In genomic region chr5:113644520-113644919, GRCm38 (mm10) we compare ENCODE assay signal across 12 mouse cellular contexts. TPM values are rescaled to one million over a fixed set of nuclear protein-coding genes. Genes with fewer than 3 reads are reported as not detected.
A peak's percentile ranks its signal among the peaks of the same experiment; 100 is the strongest.
DNase-seq lines count a peak whose midpoint lies in the region.
"Had no signal": no experiment of that assay in that cellular context is flagged by ENCODE, and none has a peak within 500 bp of the region (broad histone marks: within the 10 kb centered on the region; RNA-seq: fewer than 3 reads in every experiment).

No protein-coding gene starts in this region.

- peaks cover 85% of the 10 kb centered on the region; the same call in 1 of the 2 replicates for H3K79me2 ChIP-seq in macrophage (ENCODE audit: inconsistent target)

- WGBS in macrophage (ENCODE audit: missing documents), result 25% methylated on average over 4 of the region's 4 CpGs

- DNase-seq in gastrocnemius, adult 18-20 months (ENCODE audit: low spot score), result peak; percentile 58
- no peak for DNase-seq in gastrocnemius, adult 8-10 months (ENCODE audit: low spot score in 2 of 2)
- DNase-seq in left cerebral cortex, postnatal 14 days (ENCODE audit: low spot score in 2 of 2), result peak; percentile 57 to 72
- no peak for DNase-seq in left cerebral cortex, postnatal 10 days (ENCODE audit: extremely low spot score in 1 of 2, low spot score in 2 of 2)
- DNase-seq in brain, adult 2 months (ENCODE audit: low read depth, low spot score), result peak; percentile 60
- DNase-seq in thymus, postnatal 0 days (ENCODE audit: low spot score), result no peak
- DNase-seq in embryo, embryonic 10 days (ENCODE audit: low spot score), result no peak
- DNase-seq: kidney, adult 18-20 months had no signal

- no peak overlapping the region for H3K4me3 ChIP-seq in macrophage (ENCODE audit: inconsistent target)
- H3K4me3 ChIP-seq: forebrain, embryonic 12.5 days; midbrain, embryonic 10.5 days had no signal

- peaks cover 4% of the 10 kb centered on the region; the same call in 1 of the 2 replicates for H3K36me3 ChIP-seq in macrophage (ENCODE audit: inconsistent target)
- H3K36me3 ChIP-seq: forebrain, embryonic 12.5 days; midbrain, embryonic 10.5 days had no signal

- intact Hi-C loops in left cerebral cortex, postnatal 14 days (cut with DNase I), result no loop called here
- intact Hi-C loops in left cerebral cortex, postnatal 10 days (cut with DNase I), result no loop called here

- H3K27ac ChIP-seq in macrophage, result peak overlapping the region; percentile 45
- H3K27ac ChIP-seq: forebrain, embryonic 12.5 days; midbrain, embryonic 10.5 days had no signal

RNA-seq across cellular contexts. Expression of gene Cmklr1, which starts 5.7 kb away (rescaled TPM):
- 10 to 100 TPM; 12.4 to 14.9 TPM for total RNA-seq in gastrocnemius, adult 18-20 months (2021)
- 10 to 100 TPM in 1 of 4 experiments, 1 to 10 TPM in 3; 6.6 to 11.3 (median 8.4) TPM for total RNA-seq in gastrocnemius, adult 8-10 months (2022)
- total RNA-seq in left cerebral cortex, postnatal 14 days (2021), result 1 to 10 TPM; 4.2 to 5.1 TPM
- 1 to 10 TPM; 3.6 to 4.1 TPM for total RNA-seq in left cerebral cortex, postnatal 10 days (2021)
- 10 to 100 TPM in 21 of 26 experiments, 1 to 10 TPM in 5; 4.5 to 37.0 (median 21.6) TPM for total RNA-seq in macrophage (2018; cell fraction: chromatin; rRNA removed)
- total RNA-seq in macrophage (2018; cell fraction: cytosol; rRNA removed), result 100 to 1,000 TPM in 1 of 26 experiments, 10 to 100 TPM in 25; 26.0 to 111 (median 60.2) TPM
- total RNA-seq in macrophage (2018; cell fraction: nucleus; rRNA removed), result 100 to 1,000 TPM in 1 of 26 experiments, 10 to 100 TPM in 25; 14.9 to 102 (median 53.2) TPM
- polyA plus RNA-seq in macrophage (2018), result 26.6 to 82.0 TPM (median 61.8 TPM) in 3 replicates
- 2.9 and 3.8 TPM in 2 replicates for polyA plus RNA-seq in thymus, postnatal 0 days (2015; fragmentation: Nextera tagmentation; extraction: Ambion mirVana)
- polyA plus RNA-seq: Patski had no signal

Comparison
In these comparisons a context has a peak if more than half of its experiments do, and no peak if none do; other contexts are left out.
1. DNase-seq: peak in gastrocnemius, adult 18-20 months (single experiment), left cerebral cortex, postnatal 14 days (2 of 2) and brain, adult 2 months (single experiment); none in gastrocnemius, adult 8-10 months (0 of 2), left cerebral cortex, postnatal 10 days (0 of 2), thymus, postnatal 0 days (single experiment) and embryo, embryonic 10 days (single experiment).